Mouse (Mus musculus) cerebellum, adult 2 months (tissue): ENCODE measurements at regions not wholly inside any gene's neighbourhood (a gene's known extent, or its start where the extent isn't known, plus 50 kb on each side); places are given as distances from the start of the nearest gene placed in this dataset.
"Not testable (repeated sequence)": the region's sequence is repeated elsewhere in the genome, so short reads cannot be mapped to it uniquely, and the experiment has no call there.

Source experiments
- DNase-seq, 2 experiments: peaks; one replicate each; pipeline ENCODE4 v3.0.0; 2021
- H3K27ac ChIP-seq: fragments of 200-500 bp; 2 replicates; pipeline ENCODE4 v1.5.1; 2012; ENCODE audit warnings: low read length, control low read depth, inconsistent platforms; ENCODE audit not compliant: insufficient read depth
- H3K27me3 ChIP-seq: fragments of 200-500 bp; 2 replicates; pipeline ENCODE4 v1.6.1; 2012; ENCODE audit warnings: inconsistent platforms, mild to moderate bottlenecking, low read length, moderate library complexity; ENCODE audit not compliant: control insufficient read depth, insufficient read depth
- H3K4me1 ChIP-seq: fragments of 200-500 bp; 2 replicates; pipeline ENCODE4 v1.6.1; 2011; ENCODE audit warnings: low read length; ENCODE audit not compliant: control insufficient read depth, insufficient read depth
- H3K4me3 ChIP-seq: fragments of 200-500 bp; replicated peaks from 2 replicates; pipeline ENCODE3; 2011; ENCODE audit warnings: mild to moderate bottlenecking, low read depth, low read length, control low read depth; ENCODE audit not compliant: insufficient read depth
- CTCF ChIP-seq: fragments of 200-500 bp; IDR thresholded peaks from 2 replicates; pipeline ENCODE4 v1.5.1; 2011; ENCODE audit warnings: low read depth, mild to moderate bottlenecking, control low read depth, low read length, moderate library complexity, borderline replicate concordance; ENCODE audit not compliant: insufficient read depth
- POLR2A ChIP-seq: fragments of 200-500 bp; IDR thresholded peaks from 2 replicates; pipeline ENCODE4 v1.6.1; 2011; ENCODE audit warnings: low read length, control low read depth, borderline replicate concordance; ENCODE audit not compliant: insufficient read depth
- WGBS: fragments of 180-500 bp; shearing (Covaris S2); methylation state at CpG from one replicate; pipeline ENCODE4 v1.1.7; 2018; 5-methylcytosine and 5-hydroxymethylcytosine counted together

DNA sequence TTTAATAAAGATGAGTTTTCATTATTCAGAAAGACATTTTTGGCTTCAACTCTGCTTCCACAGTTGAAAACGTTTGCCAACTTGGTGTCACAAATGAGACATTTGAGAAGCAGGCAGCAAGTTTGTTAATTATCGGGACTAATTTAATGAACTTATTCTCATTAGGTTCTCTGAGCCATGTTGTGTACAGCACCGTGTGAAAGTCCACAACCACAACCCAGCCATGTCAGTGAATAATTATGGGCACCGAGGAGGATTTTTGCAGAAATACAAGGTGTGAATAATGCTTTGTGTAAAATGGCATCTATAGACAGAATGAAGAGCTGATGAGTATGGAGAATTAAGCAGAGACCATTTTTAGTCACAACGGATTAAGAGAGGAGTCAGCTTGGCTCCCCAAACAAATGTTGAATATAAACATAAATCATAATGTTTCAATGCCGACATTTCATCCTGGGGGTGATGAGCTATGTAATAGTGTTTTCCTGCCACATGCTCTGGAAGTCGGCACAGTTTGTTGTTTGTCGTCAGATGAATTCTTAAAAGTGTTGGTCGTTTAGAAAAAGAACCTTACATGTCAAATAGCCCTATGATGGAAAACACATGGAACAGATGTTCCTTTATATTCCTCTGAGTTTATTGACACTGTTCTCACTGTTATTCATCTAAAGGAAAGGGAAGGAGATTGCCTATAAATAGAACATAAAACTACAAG lies 234.5 kb upstream of the Cdh8 start:
- 34% methylated on average over 9 of the region's 9 CpGs for WGBS
- TF ChIP-seq CTCF: no peak
- no peak for TF ChIP-seq POLR2A
- Histone ChIP-seq H3K27me3 (no peaks in the 10 kb centered on the region), H3K4me3 (no peak overlapping the region), H3K27ac (no peak overlapping the region), H3K4me1 (no peaks in the 10 kb centered on the region)
- DNase-seq: no peak

- Histone ChIP-seq H3K4me3 (no peak overlapping the region), H3K27me3 (no peaks in the 10 kb centered on the region), H3K27ac (no peak overlapping the region), H3K4me1 (no peaks in the 10 kb centered on the region)
- DNase-seq: no peak
- TF ChIP-seq POLR2A: no peak
- TF ChIP-seq CTCF: no peak
- 52% methylated on average over 3 of the region's 3 CpGs for WGBS
These were observed 224.3 kb upstream of the Cdh8 start for GRCm38 (mm10) chr8:99640543-99640942.

DNA sequence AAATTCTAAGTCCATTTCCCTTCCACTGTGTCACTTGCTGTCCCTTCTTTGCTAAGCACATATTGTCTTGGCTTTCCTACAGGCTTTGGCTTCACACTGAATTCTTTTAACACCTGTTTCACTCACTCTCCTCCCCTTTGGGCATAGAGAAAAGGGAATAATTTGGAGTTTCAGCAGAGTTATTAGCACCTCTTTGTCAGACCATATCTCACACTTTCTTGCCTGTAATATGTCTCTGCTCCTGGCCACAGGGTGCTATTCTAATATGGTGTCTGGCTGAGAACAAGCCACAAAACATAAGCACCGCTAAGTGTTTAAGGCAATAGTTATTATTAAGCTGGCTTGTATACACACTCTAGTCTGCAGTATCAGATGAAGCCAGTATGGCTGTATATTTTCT lies 214.7 kb upstream of the Cdh8 start:
- WGBS: 90% methylated on average over 1 of the region's 1 CpGs
- not testable (repeated sequence) for DNase-seq, H3K27me3 ChIP-seq, H3K4me1 ChIP-seq, H3K27ac ChIP-seq, H3K4me3 ChIP-seq

DNA sequence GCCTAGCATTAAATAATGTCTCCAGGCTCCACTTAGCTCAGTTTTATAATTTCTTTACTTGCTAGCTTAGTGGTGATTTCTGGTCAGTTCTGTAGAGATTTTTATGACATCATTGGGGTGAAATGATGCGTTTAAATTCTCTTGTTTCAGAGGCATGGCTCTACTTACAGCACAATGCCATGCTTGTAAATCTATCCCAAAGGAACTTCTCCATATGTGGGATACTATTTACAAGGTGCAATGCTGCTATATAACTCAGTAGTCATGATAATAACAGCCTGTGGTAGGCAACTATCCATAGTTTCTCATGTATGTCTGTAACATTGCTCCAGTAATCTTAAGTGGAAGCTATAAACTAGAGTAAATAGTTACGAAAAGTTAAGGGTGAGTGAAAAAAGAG lies 205.4 kb upstream of the Cdh8 start:
- TF ChIP-seq CTCF: no peak
- TF ChIP-seq POLR2A: no peak
- Histone ChIP-seq H3K27me3 (no peaks in the 10 kb centered on the region), H3K4me1 (no peaks in the 10 kb centered on the region), H3K27ac (no peak overlapping the region), H3K4me3 (no peak overlapping the region)
- WGBS: 62% methylated on average over 2 of the region's 2 CpGs
- no peak for DNase-seq

DNA sequence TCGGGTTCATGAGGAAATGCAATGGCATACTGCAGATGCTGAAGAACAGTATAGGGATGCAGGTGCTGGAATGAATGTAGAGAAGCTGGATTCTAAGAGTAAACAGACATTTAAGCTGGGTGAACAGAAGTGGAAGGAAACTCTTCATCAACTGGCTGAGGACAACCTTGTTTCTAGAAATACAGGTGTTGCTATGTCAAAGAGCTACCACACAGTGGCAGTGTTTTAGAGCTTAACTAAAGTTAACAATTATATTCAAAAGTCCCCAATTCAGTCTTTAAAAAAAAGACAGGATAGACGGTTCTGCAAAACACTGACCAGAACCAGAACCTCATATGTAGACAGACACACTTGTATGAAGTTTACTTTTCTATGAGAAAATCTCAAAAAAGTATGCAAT lies 188.1 kb upstream of the Cdh8 start:
- DNase-seq, H3K4me1 ChIP-seq: not testable (repeated sequence)
- WGBS: 58% methylated on average over 2 of the region's 2 CpGs

DNA sequence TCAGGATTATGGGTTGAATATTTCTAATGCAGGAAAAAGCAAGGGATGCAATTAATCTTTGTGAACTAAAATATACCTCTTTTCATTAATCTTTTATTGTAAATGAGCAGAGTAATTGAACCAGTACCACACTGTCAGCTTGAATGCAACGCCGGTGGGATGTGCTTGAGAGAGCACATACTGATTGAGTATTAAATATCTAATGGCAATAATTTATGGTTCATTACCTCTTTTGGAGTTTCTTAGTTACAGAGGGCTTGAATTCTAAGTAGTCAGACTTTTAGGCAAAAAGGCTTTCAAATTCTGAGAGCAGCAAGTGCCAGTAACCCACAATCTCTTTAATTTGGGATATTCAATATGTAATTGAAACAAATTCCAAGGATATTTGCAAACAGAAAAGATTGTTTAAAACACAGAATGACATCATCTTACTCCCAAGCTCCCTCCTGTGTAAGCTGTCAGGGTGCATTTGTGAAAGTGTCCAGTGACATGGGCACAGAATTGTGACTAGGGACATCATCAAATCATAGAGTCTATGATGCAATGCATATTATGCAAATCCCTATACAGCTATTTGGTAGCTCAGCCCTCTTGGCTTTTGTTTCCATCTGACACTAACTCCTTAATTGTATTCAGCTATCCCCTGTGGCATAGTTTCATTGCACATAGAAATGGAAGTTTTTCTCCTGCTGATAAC lies 175.2 kb upstream of the Cdh8 start:
- 24% methylated on average over 2 of the region's 2 CpGs for WGBS
- TF ChIP-seq POLR2A: no peak
- H3K4me3 ChIP-seq: no peak overlapping the region

More for the DNA sequence above, 188.1 kb upstream of the Cdh8 start:
- H3K27me3 ChIP-seq, H3K4me3 ChIP-seq, H3K27ac ChIP-seq: not testable (repeated sequence)

DNA sequence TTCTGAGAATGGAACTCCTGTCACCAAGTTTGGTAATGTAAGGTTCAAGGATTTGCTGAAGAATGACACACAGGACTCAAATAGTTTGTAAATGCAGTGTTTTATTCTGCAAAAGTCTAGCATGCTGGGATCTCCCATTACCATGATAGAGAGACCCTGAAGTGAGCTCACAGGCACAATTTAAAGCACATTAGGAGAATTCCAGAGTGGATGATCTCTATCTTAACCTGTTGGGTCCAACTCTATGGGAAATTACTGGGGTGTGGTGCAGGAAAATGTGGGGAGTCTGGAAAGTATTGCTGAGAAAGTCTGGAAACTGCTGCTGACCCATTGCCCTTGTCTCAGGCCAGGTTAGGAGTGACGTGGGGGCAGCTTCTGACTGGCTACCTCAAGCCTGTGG lies 127.8 kb upstream of the Cdh8 start:
- no peaks in the 10 kb centered on the region for H3K27me3 ChIP-seq
- no peak overlapping the region for H3K4me3 ChIP-seq
- no peak for DNase-seq
- TF ChIP-seq CTCF: no peak
- no peak for TF ChIP-seq POLR2A
- WGBS: 100% methylated on average over 1 of the region's 1 CpGs
- no peaks in the 10 kb centered on the region for H3K4me1 ChIP-seq
- H3K27ac ChIP-seq: no peak overlapping the region

More for the DNA sequence above, 175.2 kb upstream of the Cdh8 start:
- no peak for DNase-seq
- Histone ChIP-seq H3K27ac (no peak overlapping the region), H3K27me3 (no peaks in the 10 kb centered on the region), H3K4me1 (no peaks in the 10 kb centered on the region)

GRCm38 (mm10) chr8:99532686-99533415 lies 116.6 kb upstream of the Cdh8 start:
- Histone ChIP-seq H3K27me3 (no peaks in the 10 kb centered on the region), H3K4me3 (no peak overlapping the region), H3K27ac (no peak overlapping the region), H3K4me1 (no peaks in the 10 kb centered on the region)
- DNase-seq: no peak
- no peak for TF ChIP-seq CTCF
- WGBS: 66% methylated on average over 8 of the region's 8 CpGs
